Mouse (Mus musculus) forebrain, embryonic 10.5 days (tissue): Measurements from ENCODE around the gene Zfand2b. TPM values are rescaled to one million over a fixed set of nuclear protein-coding genes. Genes with fewer than 3 reads are reported as not detected.

Source experiments
- microRNA-seq: library from miRNA; unstranded; fragments of <30 nt; microRNA quantifications from one replicate; pipeline ENCODE4, GENCODE M21; 2017
- polyA plus RNA-seq: library from polyadenylated mRNA; unstranded; fragments of >200 nt; fragmentation: Nextera tagmentation; extraction: Ambion mirVana; gene quantifications from 2 replicates; pipeline ENCODE4 v1.2.1, GENCODE M21; 2016

Gene Zfand2b
- polyA plus RNA-seq, 1 experiment from 2014 or later, result 29.0 TPM

Small RNA genes lying within 50 kb of the gene (microRNA-seq; reads per million reads assigned to microRNA genes)
- not detected for gene Gm27943

Other genes with a start within 250 kb of the Zfand2b start
- gene Cfap65, start 233.0 kb upstream of the Zfand2b start, polyA plus RNA-seq, result 0.04 and 0.25 TPM in 2 replicates
- gene Ihh, start 217.0 kb upstream of the Zfand2b start, polyA plus RNA-seq, result 0.10 TPM in 1 of 2 replicates, not detected in the other
- 12.2 and 12.4 TPM in 2 replicates for gene Nhej1, start 43.4 kb upstream of the Zfand2b start, polyA plus RNA-seq
- not detected in 2 replicates for gene Slc23a3, start 34.8 kb upstream of the Zfand2b start, polyA plus RNA-seq
- gene Cnppd1, start 25.9 kb upstream of the Zfand2b start, polyA plus RNA-seq, result 41.0 and 43.6 TPM in 2 replicates
- gene Retreg2, start 25.9 kb upstream of the Zfand2b start, polyA plus RNA-seq, result 42.0 and 42.7 TPM in 2 replicates
- 41.9 and 45.4 TPM in 2 replicates for gene Abcb6, start 11.7 kb downstream of the Zfand2b start, polyA plus RNA-seq
- 20.9 and 24.1 TPM in 2 replicates for gene Ankzf1, start 23.5 kb downstream of the Zfand2b start, polyA plus RNA-seq
- 17.4 and 19.2 TPM in 2 replicates for gene Atg9a, start 23.6 kb downstream of the Zfand2b start, polyA plus RNA-seq
- gene Glb1l, start 42.2 kb downstream of the Zfand2b start, polyA plus RNA-seq, result 14.4 and 15.3 TPM in 2 replicates
- 151 and 153 TPM in 2 replicates for gene Stk16, start 42.2 kb downstream of the Zfand2b start, polyA plus RNA-seq
- 11.0 and 13.7 TPM in 2 replicates for gene Tuba4a, start 51.2 kb downstream of the Zfand2b start, polyA plus RNA-seq
- not detected in 2 replicates for gene A630095N17Rik, start 63.5 kb downstream of the Zfand2b start, polyA plus RNA-seq
- gene Dnajb2, start 67.8 kb downstream of the Zfand2b start, polyA plus RNA-seq, result 28.0 and 28.6 TPM in 2 replicates
- gene Ptprn, start 95.9 kb downstream of the Zfand2b start, polyA plus RNA-seq, result 1.5 and 1.6 TPM in 2 replicates
- gene Resp18, start 109.8 kb downstream of the Zfand2b start, polyA plus RNA-seq, result 2.6 and 3.4 TPM in 2 replicates
- gene Dnpep, start 149.3 kb downstream of the Zfand2b start, polyA plus RNA-seq, result 124 and 126 TPM in 2 replicates
- 2.6 and 4.3 TPM in 2 replicates for gene Des, start 191.7 kb downstream of the Zfand2b start, polyA plus RNA-seq
- 23.2 and 29.3 TPM in 2 replicates for gene Speg, start 206.7 kb downstream of the Zfand2b start, polyA plus RNA-seq